Mouse (Mus musculus): ENCODE data around the gene Olfr1393. TPM values are rescaled to one million over a fixed set of nuclear protein-coding genes. Genes with fewer than 3 reads are reported as not detected.
"Not testable (repeated sequence)": the region's sequence is repeated elsewhere in the genome, so short reads cannot be mapped to it uniquely, and the experiment has no call there.

Olfr1393 gene
- total and polyA plus RNA-seq, 3 experiments = 0.39 to 1.8 (median 0.39) TPM

GRCm38 (mm10) chr11:49287251-49287650 is 9.1 kb downstream of the Olfr1393 start:
- Histone ChIP-seq H3K79me2 (replicated peaks; ENCODE audit: control insufficient read depth, insufficient read depth, low read length) (no peaks in the 10 kb centered on the region), H3K9ac (ENCODE audit: low read depth, low read length) (no peak overlapping the region), H3K36me3 (ENCODE audit: control insufficient read depth, insufficient read depth, low read length) (no peaks in the 10 kb centered on the region), H3K27ac (no peak overlapping the region), H3K27me3 (ENCODE audit: control insufficient read depth, insufficient read depth, low read length) (0 out of 2 replicates have a peak, but pooled peaks cover 2% of the 10 kb centered on the region), H3K4me3 (no peak overlapping the region), H3K4me1 (ENCODE audit: control insufficient read depth, insufficient read depth, low read length) (no peaks in the 10 kb centered on the region)
- no peak for DNase-seq
- 56% methylated on average over 2 of the region's 2 CpGs for WGBS
- TF ChIP-seq EP300 (IDR thresholded peaks at IDR 0.05; ENCODE audit: insufficient read depth, low read depth, low read length) = no peak
- TF ChIP-seq CTCF (IDR thresholded peaks at IDR 0.05) = no peak
- TF ChIP-seq POLR2A (IDR thresholded peaks at IDR 0.05; ENCODE audit: insufficient read depth, low read depth, low read length) = no peak
- intact Hi-C loops (cut with DNase I) = no loop called here

- no peak overlapping the region for H3K9ac ChIP-seq (ENCODE audit: low read depth, low read length)
- DNase-seq = no peak
- H3K27me3 ChIP-seq (ENCODE audit: control insufficient read depth, insufficient read depth, low read length) = 0 out of 2 replicates have a peak, but pooled peaks cover 2% of the 10 kb centered on the region
- WGBS = 68% methylated on average over 3 of the region's 3 CpGs
- H3K79me2 ChIP-seq (replicated peaks; ENCODE audit: control insufficient read depth, insufficient read depth, low read length) = no peaks in the 10 kb centered on the region
- no peak overlapping the region for H3K4me3 ChIP-seq
- H3K36me3 ChIP-seq (ENCODE audit: control insufficient read depth, insufficient read depth, low read length) = no peaks in the 10 kb centered on the region
- H3K27ac ChIP-seq = no peak overlapping the region
- TF ChIP-seq CTCF (IDR thresholded peaks at IDR 0.05) = no peak
- TF ChIP-seq EP300 (IDR thresholded peaks at IDR 0.05; ENCODE audit: insufficient read depth, low read depth, low read length) = no peak
- TF ChIP-seq POLR2A (IDR thresholded peaks at IDR 0.05; ENCODE audit: insufficient read depth, low read depth, low read length) = no peak
- intact Hi-C loops (cut with DNase I) = no loop called here
- H3K4me1 ChIP-seq (ENCODE audit: control insufficient read depth, insufficient read depth, low read length) = no peaks in the 10 kb centered on the region
These were observed 14.7 kb downstream of the Olfr1393 start for GRCm38 (mm10) chr11:49292777-49293176.

- no peaks in the 10 kb centered on the region for H3K27me3 ChIP-seq (ENCODE audit: control insufficient read depth, insufficient read depth, low read length)
- H3K27ac ChIP-seq = no peak within 1 kb of the TSS
- intact Hi-C loops (cut with DNase I) = no loop called here
- H3K9ac ChIP-seq (ENCODE audit: low read depth, low read length) = no peak within 1 kb of the TSS
- DNase-seq = no peak
- TF ChIP-seq POLR2A (IDR thresholded peaks at IDR 0.05; ENCODE audit: insufficient read depth, low read depth, low read length) (no peak), CTCF (IDR thresholded peaks at IDR 0.05) (no peak), EP300 (IDR thresholded peaks at IDR 0.05; ENCODE audit: insufficient read depth, low read depth, low read length) (no peak)
- H3K4me1 ChIP-seq (ENCODE audit: control insufficient read depth, insufficient read depth, low read length) = no peaks in the 10 kb centered on the region
- H3K4me3 ChIP-seq = no peak within 1 kb of the TSS
- H3K79me2 ChIP-seq (replicated peaks; ENCODE audit: control insufficient read depth, insufficient read depth, low read length) = no peaks in the 10 kb centered on the region
- no peaks in the 10 kb centered on the region for H3K36me3 ChIP-seq (ENCODE audit: control insufficient read depth, insufficient read depth, low read length)
These were observed 26.3 kb downstream of the Olfr1393 start, which contains the start of gene Olfr10 for GRCm38 (mm10) chr11:49304441-49304840. Olfr10 (plus strand) TSS chr11:49304741.

- WGBS = 52% methylated on average over 5 of the region's 5 CpGs
- H3K79me2 ChIP-seq (replicated peaks; ENCODE audit: control insufficient read depth, insufficient read depth, low read length); H3K4me1 ChIP-seq (ENCODE audit: control insufficient read depth, insufficient read depth, low read length); H3K4me3 ChIP-seq; H3K27ac ChIP-seq; DNase-seq; intact Hi-C loops (cut with DNase I); H3K27me3 ChIP-seq (ENCODE audit: control insufficient read depth, insufficient read depth, low read length); H3K36me3 ChIP-seq (ENCODE audit: control insufficient read depth, insufficient read depth, low read length); H3K9ac ChIP-seq (ENCODE audit: low read depth, low read length): not testable (repeated sequence)
These were observed 30.4 kb downstream of the Olfr1393 start for GRCm38 (mm10) chr11:49308547-49308946.

GRCm38 (mm10) chr11:49322442-49322841 is 44.3 kb downstream of the Olfr1393 start, which contains the start of gene Olfr1391:
Olfr1391 (plus strand) TSS chr11:49322742.
- 58% methylated on average over 2 of the region's 2 CpGs for WGBS
- H3K36me3 ChIP-seq (ENCODE audit: control insufficient read depth, insufficient read depth, low read length) = no peaks in the 10 kb centered on the region
- intact Hi-C loops (cut with DNase I) = no loop called here
- no peak within 1 kb of the TSS for H3K9ac ChIP-seq (ENCODE audit: low read depth, low read length)
- no peaks in the 10 kb centered on the region for H3K27me3 ChIP-seq (ENCODE audit: control insufficient read depth, insufficient read depth, low read length)
- H3K79me2 ChIP-seq (replicated peaks; ENCODE audit: control insufficient read depth, insufficient read depth, low read length) = no peaks in the 10 kb centered on the region
- TF ChIP-seq CTCF (IDR thresholded peaks at IDR 0.05) (no peak), POLR2A (IDR thresholded peaks at IDR 0.05; ENCODE audit: insufficient read depth, low read depth, low read length) (no peak), EP300 (IDR thresholded peaks at IDR 0.05; ENCODE audit: insufficient read depth, low read depth, low read length) (no peak)
- H3K27ac ChIP-seq = no peak within 1 kb of the TSS
- DNase-seq = no peak
- no peaks in the 10 kb centered on the region for H3K4me1 ChIP-seq (ENCODE audit: control insufficient read depth, insufficient read depth, low read length)
- H3K4me3 ChIP-seq = no peak within 1 kb of the TSS

- H3K4me3 ChIP-seq = no peak overlapping the region
- H3K27ac ChIP-seq = no peak overlapping the region
- H3K4me1 ChIP-seq (ENCODE audit: control insufficient read depth, insufficient read depth, low read length) = no peaks in the 10 kb centered on the region
- no peak for DNase-seq
- whole genome bisulfite sequencing = 69% methylated on average over 3 of the region's 3 CpGs
- intact Hi-C loops (cut with DNase I) = no loop called here
- H3K27me3 ChIP-seq (ENCODE audit: control insufficient read depth, insufficient read depth, low read length) = no peaks in the 10 kb centered on the region
- H3K79me2 ChIP-seq (replicated peaks; ENCODE audit: control insufficient read depth, insufficient read depth, low read length) = no peaks in the 10 kb centered on the region
- H3K36me3 ChIP-seq (ENCODE audit: control insufficient read depth, insufficient read depth, low read length) = no peaks in the 10 kb centered on the region
- H3K9ac ChIP-seq (ENCODE audit: low read depth, low read length) = no peak overlapping the region
- TF ChIP-seq EP300 (IDR thresholded peaks at IDR 0.05; ENCODE audit: insufficient read depth, low read depth, low read length) (no peak), CTCF (IDR thresholded peaks at IDR 0.05) (no peak), POLR2A (IDR thresholded peaks at IDR 0.05; ENCODE audit: insufficient read depth, low read depth, low read length) (no peak)
These were observed 48.6 kb downstream of the Olfr1393 start for GRCm38 (mm10) chr11:49326726-49327125.
